Mouse (Mus musculus) gastrocnemius, postnatal 25 days (tissue): ENCODE data around the gene Cenpt. TPM values are rescaled to one million over a fixed set of nuclear protein-coding genes. Genes with fewer than 3 reads are reported as not detected.

Experiments used
- DNase-seq: peaks from one replicate; pipeline ENCODE4 v3.0.0; 2022
- total RNA-seq, 2 experiments: library from RNA; stranded (reverse); gene quantifications; 1 replicate in 1 of 2; 2 replicates in 1 of 2; pipeline ENCODE4 v1.2.3; 2021

Gene Cenpt
- total RNA-seq, 2 experiments from 2014 or later, result 1.2 to 1.7 TPM

- no peak for DNase-seq
Measured at GRCm38 (mm10) chr8:105805346-105805745, 47.7 kb downstream of the Cenpt start.

DNA sequence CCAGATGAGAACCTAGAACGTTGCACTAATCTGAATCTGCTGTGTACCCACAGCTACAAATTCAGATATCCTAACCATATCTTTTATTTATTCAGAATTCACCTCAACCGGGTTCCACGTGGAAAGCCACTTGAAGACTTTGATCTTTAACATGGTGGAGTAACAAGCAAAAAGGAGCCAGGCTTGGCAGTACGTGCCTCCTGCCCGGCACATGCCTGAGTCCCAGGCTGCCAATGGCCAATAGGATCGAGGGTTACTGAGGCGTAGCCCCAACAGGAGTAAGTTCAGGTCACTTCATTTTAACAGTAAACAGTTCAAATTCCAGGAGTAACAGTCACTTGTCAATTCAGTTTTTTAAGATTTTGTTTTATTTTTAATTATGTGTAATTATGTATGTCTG lies 48.3 kb downstream of the Cenpt start:
- no peak for DNase-seq

GRCm38 (mm10) chr8:105801153-105801904 lies 51.7 kb downstream of the Cenpt start:
- DNase-seq, result no peak

- peak; percentile 73 for DNase-seq
Measured at GRCm38 (mm10) chr8:105799091-105799812, 53.8 kb downstream of the Cenpt start.

DNA sequence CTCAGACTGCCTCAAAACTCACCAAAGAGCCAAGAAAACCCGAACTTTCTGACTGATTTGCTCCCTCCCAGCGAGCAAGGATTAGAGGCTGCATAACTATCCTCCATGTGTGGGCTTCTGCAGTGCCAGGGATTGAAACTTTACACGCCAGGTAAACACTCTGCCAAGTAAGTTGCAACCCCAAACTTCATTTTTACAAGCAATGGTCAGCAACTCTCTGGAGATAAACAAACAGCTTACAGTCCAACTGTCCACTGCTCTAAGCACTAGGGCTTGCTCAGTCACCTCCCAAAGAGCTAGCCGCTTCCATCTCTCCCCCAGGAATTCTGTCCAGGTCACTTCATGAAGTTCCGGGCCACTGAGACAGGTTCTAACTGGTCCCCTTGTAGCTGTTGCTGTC lies 54.7 kb downstream of the Cenpt start:
- DNase-seq, result no peak

- no peak for DNase-seq
Measured at GRCm38 (mm10) chr8:105795785-105796184, 57.3 kb downstream of the Cenpt start.

Other genes with a start within 250 kb of the Cenpt start
- 10 to 100 TPM; 15.5 to 19.6 TPM for gene Ripor1, start 248.0 kb downstream of the Cenpt start, total RNA-seq
- 10 to 100 TPM; 29.2 to 29.6 TPM for gene Ctcf, start 216.7 kb downstream of the Cenpt start, total RNA-seq
- gene Agrp, start 215.9 kb downstream of the Cenpt start, total RNA-seq, result 1 to 10 TPM in 1 of 2 experiments, not detected in 1; 1.7 TPM
- under 1 TPM in 1 of 2 experiments, not detected in 1; 0.11 TPM for gene Carmil2, start 167.0 kb downstream of the Cenpt start, total RNA-seq
- 1 to 10 TPM; 6.5 to 6.8 TPM for gene Acd, start 152.2 kb downstream of the Cenpt start, total RNA-seq
- gene Pard6a, start 152.1 kb downstream of the Cenpt start, total RNA-seq, result 1 to 10 TPM; 5.4 to 5.7 TPM
- not detected for gene 4933405L10Rik, start 145.6 kb downstream of the Cenpt start, total RNA-seq
- 1 to 10 TPM in 1 of 2 experiments, under 1 TPM in 1; 0.82 to 1.0 TPM for gene Enkd1, start 145.1 kb downstream of the Cenpt start, total RNA-seq
- gene Gfod2, start 94.6 kb downstream of the Cenpt start, total RNA-seq, result 1 to 10 TPM; 5.1 to 6.2 TPM
- gene Ranbp10, start 25.9 kb downstream of the Cenpt start, total RNA-seq, result 10 to 100 TPM; 14.6 to 20.5 TPM
- gene Tsnaxip1, start 25.5 kb downstream of the Cenpt start, total RNA-seq, result not detected
- 10 to 100 TPM; 19.3 to 19.5 TPM for gene Thap11, start 1.9 kb upstream of the Cenpt start, total RNA-seq
- gene Nutf2, start 7.3 kb upstream of the Cenpt start, total RNA-seq, result 10 to 100 TPM; 47.7 to 79.5 TPM
- gene Edc4, start 27.6 kb upstream of the Cenpt start, total RNA-seq, result 10 to 100 TPM; 17.5 to 18.4 TPM
- not detected for gene Nrn1l, start 40.3 kb upstream of the Cenpt start, total RNA-seq
- 10 to 100 TPM in 1 of 2 experiments, 1 to 10 TPM in 1; 10.0 to 10.7 TPM for gene Pskh1, start 47.2 kb upstream of the Cenpt start, total RNA-seq
- not detected for gene Ctrl, start 80.6 kb upstream of the Cenpt start, total RNA-seq
- gene Psmb10, start 85.2 kb upstream of the Cenpt start, total RNA-seq, result 10 to 100 TPM; 19.1 to 22.1 TPM
- gene Lcat, start 90.1 kb upstream of the Cenpt start, total RNA-seq, result under 1 TPM; 0.46 to 0.80 TPM
- 10 to 100 TPM; 11.5 to 14.4 TPM for gene Slc12a4, start 112.8 kb upstream of the Cenpt start, total RNA-seq
- gene Dpep3, start 126.2 kb upstream of the Cenpt start, total RNA-seq, result not detected
- 10 to 100 TPM in 1 of 2 experiments, 1 to 10 TPM in 1; 8.7 to 10.6 TPM for gene Dus2, start 138.1 kb upstream of the Cenpt start, total RNA-seq
- gene Dpep2nb, start 152.7 kb upstream of the Cenpt start, total RNA-seq, result not detected
- 1 to 10 TPM; 8.3 to 9.0 TPM for gene Ddx28, start 158.6 kb upstream of the Cenpt start, total RNA-seq
- gene Nfatc3, start 205.6 kb upstream of the Cenpt start, total RNA-seq, result 10 to 100 TPM; 20.1 to 22.4 TPM